Mouse (Mus musculus): ENCODE data around the gene Hoxc6.

DNA sequence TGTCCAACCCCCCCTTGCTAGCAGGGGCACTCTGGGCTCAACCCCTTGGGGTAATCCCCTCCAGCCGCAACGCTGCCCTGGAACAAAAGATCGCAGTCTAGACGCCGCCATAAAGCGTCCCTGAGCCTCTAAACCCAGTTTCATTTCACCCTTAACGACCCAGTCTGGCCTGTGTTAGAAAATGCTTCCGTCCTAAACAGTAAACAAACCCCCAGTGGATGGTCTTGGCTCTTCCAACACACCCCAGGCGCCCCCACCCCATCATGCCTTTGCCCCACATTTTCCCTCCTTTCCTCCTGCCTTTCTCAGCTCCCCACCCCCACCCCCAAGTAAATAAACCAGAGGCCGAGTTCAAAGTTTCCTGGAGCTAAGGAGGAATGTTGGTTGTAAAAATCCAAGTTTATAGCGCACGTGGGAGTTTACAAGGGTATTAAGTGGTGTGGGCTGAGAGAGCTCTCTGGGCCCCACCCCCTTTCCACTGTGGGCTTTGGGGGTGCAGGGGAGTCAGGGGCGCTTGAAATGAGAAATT, 38.3 kb upstream of the Hoxc6 start:
- TF ChIP-seq POLR2A (IDR thresholded peaks at IDR 0.05; ENCODE audit: low read depth, low read length): no peak
- TF ChIP-seq POLR2AphosphoS2 (IDR thresholded peaks at IDR 0.05; ENCODE audit: low read depth, low read length): no peak
